Mouse (Mus musculus) embryonic facial prominence, embryonic 13.5 days (tissue): ENCODE results near the gene Nudcd3. TPM values are rescaled to one million over a fixed set of nuclear protein-coding genes. Genes with fewer than 3 reads are reported as not detected.
A peak's percentile ranks its signal among the peaks of the same experiment; 100 is the strongest.

Source experiments
- ATAC-seq: fragments of 200-750 bp; cut with Nextera tagmentation; 2 replicates; pipeline ENCODE4 v1.8.0; 2017; ENCODE audit warnings: low read depth; ENCODE audit not compliant: insufficient number of reproducible peaks, insufficient read depth, low FRiP score, low TSS enrichment
- H3K27ac ChIP-seq: fragments of 300-500 bp; sonication (generic); 2 replicates; pipeline ENCODE4 v1.5.1; 2015; ENCODE audit warnings: moderate library complexity, mild to moderate bottlenecking, inconsistent platforms
- H3K27me3 ChIP-seq: fragments of 300-500 bp; sonication (generic); 2 replicates; pipeline ENCODE4 v1.6.1; 2015; ENCODE audit warnings: mild to moderate bottlenecking, inconsistent platforms
- H3K36me3 ChIP-seq: fragments of 300-500 bp; sonication (generic); 2 replicates; pipeline ENCODE4 v1.6.1; 2015; ENCODE audit warnings: mild to moderate bottlenecking, inconsistent platforms
- H3K4me1 ChIP-seq: fragments of 300-500 bp; sonication (generic); 2 replicates; pipeline ENCODE4 v1.6.1; 2015; ENCODE audit warnings: inconsistent platforms
- H3K4me2 ChIP-seq: fragments of 300-500 bp; sonication (generic); 2 replicates; pipeline ENCODE4 v1.6.1; 2015; ENCODE audit warnings: moderate library complexity, mild to moderate bottlenecking, inconsistent platforms
- H3K4me3 ChIP-seq: fragments of 300-500 bp; sonication (generic); 2 replicates; pipeline ENCODE4 v1.5.1; 2015; ENCODE audit warnings: mild to moderate bottlenecking, inconsistent platforms
- H3K9ac ChIP-seq: fragments of 300-500 bp; sonication (generic); 2 replicates; pipeline ENCODE4 v1.6.1; 2015; ENCODE audit warnings: mild to moderate bottlenecking, inconsistent platforms
- H3K9me3 ChIP-seq: fragments of 300-500 bp; sonication (generic); 2 replicates; pipeline ENCODE4 v1.6.1; 2016; ENCODE audit warnings: inconsistent platforms
- WGBS: fragments of 180-500 bp; shearing (Covaris S2); methylation state at CpG from one replicate; pipeline ENCODE4 v1.1.7; 2015; ENCODE audit warnings: mixed read lengths; 5-methylcytosine and 5-hydroxymethylcytosine counted together
- polyA plus RNA-seq: library from polyadenylated mRNA; unstranded; fragments of >200 nt; fragmentation: Nextera tagmentation; extraction: Ambion mirVana; gene quantifications from 2 replicates; pipeline ENCODE4 v1.2.1, GENCODE M21; 2015

Gene Nudcd3
- polyA plus RNA-seq, 1 experiment from 2014 or later = 42.6 TPM

DNA sequence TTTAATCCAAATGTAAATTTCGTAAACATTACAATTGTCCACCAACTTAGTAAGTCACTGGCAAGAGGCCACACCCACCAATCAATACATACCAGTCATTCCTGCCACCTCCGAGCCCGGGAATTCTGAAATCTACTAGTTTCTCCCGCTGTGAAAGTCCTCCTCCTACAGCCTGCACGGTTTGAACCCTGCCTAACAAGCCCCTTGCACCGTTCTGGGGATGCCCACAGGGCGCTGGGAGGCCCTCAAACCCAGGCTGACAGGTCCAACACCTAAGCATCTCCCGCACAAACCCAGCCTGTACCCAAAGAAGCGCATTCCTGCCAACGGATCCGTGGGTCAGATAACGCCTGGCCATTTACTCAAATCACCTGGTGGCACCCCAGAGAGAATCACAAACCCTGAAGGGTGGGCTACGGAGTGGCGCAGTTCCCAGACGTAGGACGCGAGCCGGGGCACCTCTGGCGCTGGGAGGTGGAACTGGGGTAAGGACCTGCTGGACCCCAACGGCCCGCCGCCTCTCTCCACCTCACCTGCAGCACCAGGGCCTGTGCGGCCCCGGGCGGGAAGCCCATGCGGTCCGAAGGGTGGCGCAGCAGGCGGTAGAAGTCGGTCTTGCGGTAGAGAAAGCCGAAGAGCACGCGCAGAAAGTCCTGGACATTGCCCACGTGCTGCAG lies 667 bp downstream of the Nudcd3 start, which contains the start of gene A730071L15Rik:
Gene A730071L15Rik (plus strand): TSS at position 620 of the 677 bp plus-strand sequence.
- H3K4me1 ChIP-seq = peaks cover 16% of the 10 kb centered on the region
- no peaks in the 10 kb centered on the region for H3K9me3 ChIP-seq
- no peaks in the 10 kb centered on the region for H3K36me3 ChIP-seq
- peak within 1 kb of the TSS; percentile 91 for H3K4me3 ChIP-seq
- no peaks in the 10 kb centered on the region for H3K27me3 ChIP-seq
- H3K27ac ChIP-seq = peak within 1 kb of the TSS; percentile 95
- peak within 1 kb of the TSS; percentile 91 for H3K9ac ChIP-seq
- 1% methylated on average over 35 of the region's 35 CpGs for WGBS
- peak; percentile 67; the same call in 1 of the 2 replicates for ATAC-seq
- peak within 1 kb of the TSS; percentile 71 for H3K4me2 ChIP-seq

DNA sequence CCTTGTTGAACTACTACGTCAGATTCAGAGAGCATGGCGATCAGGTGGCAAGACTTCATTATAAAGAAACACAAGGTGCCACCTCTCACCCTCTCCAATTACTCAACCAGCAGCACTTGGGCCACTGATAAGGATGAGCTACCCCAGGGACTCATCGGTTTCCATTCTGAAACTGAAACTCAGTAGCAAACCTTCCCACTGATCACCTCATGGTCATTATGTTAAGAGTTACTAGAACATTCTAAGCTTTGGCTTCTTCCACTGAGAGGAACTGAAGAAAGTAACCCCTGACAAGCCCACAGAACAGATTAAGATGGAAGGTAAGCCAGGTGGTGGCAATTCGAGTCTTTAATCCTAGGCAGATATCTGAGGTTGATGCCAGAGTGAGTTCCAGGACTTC lies 1.8 kb downstream of the Nudcd3 start:
- Histone ChIP-seq H3K4me2 (peak overlapping the region; percentile 71), H3K27me3 (no peaks in the 10 kb centered on the region), H3K9me3 (no peaks in the 10 kb centered on the region), H3K4me3 (peak overlapping the region; percentile 91; the same call in 1 of the 2 replicates), H3K36me3 (no peaks in the 10 kb centered on the region), H3K4me1 (peaks cover 16% of the 10 kb centered on the region), H3K9ac (peak overlapping the region; percentile 91; the same call in 1 of the 2 replicates), H3K27ac (no peak overlapping the region)
- ATAC-seq = no peak
- 91% methylated on average over 4 of the region's 4 CpGs for WGBS

DNA sequence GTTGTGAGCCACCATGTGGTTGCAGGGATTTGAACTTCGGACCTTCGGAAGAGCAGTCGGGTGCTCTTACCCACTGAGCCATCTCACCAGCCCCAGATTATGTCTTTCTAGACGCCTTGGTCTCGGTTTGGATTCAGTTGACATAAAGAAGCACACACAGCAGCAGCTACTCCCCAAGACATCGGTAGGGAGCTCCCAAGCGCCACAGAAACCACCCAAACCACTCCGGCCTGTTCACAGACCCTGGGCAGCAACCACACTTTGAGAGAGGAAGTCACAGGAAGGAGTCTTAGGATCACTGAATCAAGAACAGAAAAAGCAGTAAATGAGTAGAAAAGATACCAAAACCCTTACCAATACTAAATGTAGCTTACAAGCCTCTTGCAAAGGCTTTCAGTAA lies 3.4 kb downstream of the Nudcd3 start:
- Histone ChIP-seq H3K4me3 (no peak overlapping the region), H3K9me3 (no peaks in the 10 kb centered on the region), H3K27ac (no peak overlapping the region), H3K36me3 (peaks cover 12% of the 10 kb centered on the region), H3K4me2 (no peak overlapping the region), H3K4me1 (peaks cover 16% of the 10 kb centered on the region), H3K9ac (no peak overlapping the region), H3K27me3 (no peaks in the 10 kb centered on the region)
- WGBS = 90% methylated on average over 8 of the region's 8 CpGs
- no peak for ATAC-seq

DNA sequence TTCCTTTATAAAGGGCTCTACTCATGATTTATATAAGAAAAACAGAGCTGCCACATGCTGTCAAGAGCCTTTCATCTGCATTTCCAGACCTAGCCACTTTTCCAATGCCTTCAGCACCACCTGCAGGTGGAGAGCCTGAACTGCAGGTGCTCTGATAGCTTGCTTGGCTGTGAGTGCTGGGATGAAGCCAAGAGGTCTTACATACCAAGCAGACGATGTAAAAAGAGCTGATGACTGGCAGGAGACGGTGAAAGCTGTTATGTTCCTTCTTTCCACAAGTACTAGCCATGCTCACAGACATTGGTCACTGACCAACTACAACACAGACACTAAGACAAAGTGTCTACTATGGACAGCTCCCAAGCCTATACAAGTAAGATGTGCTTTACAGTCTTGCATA lies 12.3 kb downstream of the Nudcd3 start:
- H3K27ac ChIP-seq = no peak overlapping the region
- ATAC-seq = no peak
- WGBS = 6% methylated on average over 2 of the region's 2 CpGs
- H3K4me3 ChIP-seq = no peak overlapping the region
- peaks cover 10% of the 10 kb centered on the region; the same call in 1 of the 2 replicates for H3K4me1 ChIP-seq
- H3K36me3 ChIP-seq = peaks cover 30% of the 10 kb centered on the region
- no peaks in the 10 kb centered on the region for H3K9me3 ChIP-seq
- H3K4me2 ChIP-seq = no peak overlapping the region
- H3K27me3 ChIP-seq = no peaks in the 10 kb centered on the region
- no peak overlapping the region for H3K9ac ChIP-seq

DNA sequence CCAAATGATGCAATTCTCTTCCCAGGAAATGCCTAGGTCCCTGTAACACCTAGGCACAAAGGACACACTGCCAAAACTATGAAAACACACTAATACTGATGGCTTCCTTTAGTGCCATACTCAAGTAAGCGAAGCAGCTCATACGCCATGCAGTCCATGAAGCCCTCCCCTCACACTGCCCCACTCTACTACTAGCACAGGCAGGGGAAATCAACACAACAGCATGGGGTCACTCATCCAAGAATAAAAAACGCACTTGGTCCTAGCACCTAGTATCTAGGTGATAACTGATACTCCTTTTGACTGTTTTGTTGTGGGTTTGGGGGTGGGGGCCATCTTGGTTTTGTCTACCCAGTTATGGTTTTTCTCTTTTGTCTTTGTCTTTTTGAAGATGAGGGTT lies 12.8 kb downstream of the Nudcd3 start:
- Histone ChIP-seq H3K9ac (no peak overlapping the region), H3K4me2 (no peak overlapping the region), H3K36me3 (peaks cover 26% of the 10 kb centered on the region), H3K4me3 (no peak overlapping the region), H3K9me3 (no peaks in the 10 kb centered on the region), H3K27ac (no peak overlapping the region), H3K4me1 (peaks cover 10% of the 10 kb centered on the region; the same call in 1 of the 2 replicates), H3K27me3 (no peaks in the 10 kb centered on the region)
- no peak for ATAC-seq
- 89% methylated on average over 3 of the region's 3 CpGs for WGBS

DNA sequence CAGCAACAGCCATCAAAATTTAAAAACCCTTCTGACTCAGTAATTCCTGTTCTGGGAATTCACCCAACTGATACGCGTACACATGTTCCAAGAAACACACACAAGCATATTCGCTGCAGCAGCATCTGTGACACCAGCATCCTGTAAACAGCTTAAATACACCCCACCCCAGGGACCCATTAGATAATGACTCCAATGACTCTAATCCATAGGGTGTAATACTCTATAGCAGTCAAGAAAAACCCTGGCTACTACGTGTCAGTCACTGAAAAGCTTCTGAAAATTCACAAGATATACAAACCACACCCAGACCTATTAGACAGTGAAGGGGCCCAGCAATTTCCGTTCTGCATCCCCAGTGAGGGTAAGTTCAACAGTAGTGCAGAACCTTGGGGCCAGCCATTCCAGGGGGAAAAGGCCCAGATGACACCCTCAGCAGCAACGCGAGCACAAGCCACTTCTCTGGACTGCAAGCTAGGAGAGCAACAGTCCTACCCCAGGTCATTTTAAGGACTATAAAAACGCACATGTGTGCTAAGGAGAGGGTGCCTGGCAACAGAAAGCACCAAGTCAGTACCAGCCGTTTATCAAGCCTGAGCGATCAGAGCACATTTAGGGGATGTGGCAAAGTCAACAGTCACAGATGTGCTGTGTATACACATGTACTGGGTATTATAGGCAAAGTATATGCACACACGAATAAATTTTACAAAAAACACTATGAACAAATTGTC lies 15.8 kb downstream of the Nudcd3 start:
- 77% methylated on average over 11 of the region's 11 CpGs for WGBS

DNA sequence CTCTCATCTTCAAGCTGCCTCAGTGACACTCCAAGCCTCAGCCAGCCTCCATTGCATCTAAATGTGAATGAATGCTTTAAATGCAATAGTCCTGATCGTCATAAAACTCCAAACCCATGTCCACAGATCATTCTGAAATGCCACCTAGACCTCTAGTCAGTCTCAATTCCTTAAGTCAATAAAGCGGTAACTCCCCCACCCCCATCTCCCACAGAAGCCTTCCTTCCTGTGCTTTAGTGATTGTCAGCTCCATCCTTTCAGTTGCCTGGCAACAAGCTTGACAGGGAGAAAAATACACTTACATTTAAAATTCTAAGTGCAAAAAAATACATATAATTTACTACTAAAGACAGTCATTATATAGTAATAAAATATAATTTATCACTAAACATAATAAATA lies 17.0 kb downstream of the Nudcd3 start:
- no peak for ATAC-seq
- Histone ChIP-seq H3K36me3 (peaks cover 7% of the 10 kb centered on the region; the same call in 1 of the 2 replicates), H3K27me3 (no peaks in the 10 kb centered on the region), H3K4me2 (no peak overlapping the region), H3K9me3 (no peaks in the 10 kb centered on the region), H3K9ac (no peak overlapping the region), H3K27ac (no peak overlapping the region), H3K4me1 (peaks cover 27% of the 10 kb centered on the region), H3K4me3 (no peak overlapping the region)
- 81% methylated on average over 2 of the region's 2 CpGs for WGBS

More for the DNA sequence above, 15.8 kb downstream of the Nudcd3 start:
- Histone ChIP-seq H3K4me1 (peaks cover 18% of the 10 kb centered on the region), H3K4me2 (no peak overlapping the region), H3K4me3 (no peak overlapping the region), H3K27me3 (no peaks in the 10 kb centered on the region), H3K9me3 (no peaks in the 10 kb centered on the region), H3K27ac (no peak overlapping the region), H3K36me3 (peaks cover 14% of the 10 kb centered on the region; the same call in 1 of the 2 replicates), H3K9ac (no peak overlapping the region)
- ATAC-seq = no peak

DNA sequence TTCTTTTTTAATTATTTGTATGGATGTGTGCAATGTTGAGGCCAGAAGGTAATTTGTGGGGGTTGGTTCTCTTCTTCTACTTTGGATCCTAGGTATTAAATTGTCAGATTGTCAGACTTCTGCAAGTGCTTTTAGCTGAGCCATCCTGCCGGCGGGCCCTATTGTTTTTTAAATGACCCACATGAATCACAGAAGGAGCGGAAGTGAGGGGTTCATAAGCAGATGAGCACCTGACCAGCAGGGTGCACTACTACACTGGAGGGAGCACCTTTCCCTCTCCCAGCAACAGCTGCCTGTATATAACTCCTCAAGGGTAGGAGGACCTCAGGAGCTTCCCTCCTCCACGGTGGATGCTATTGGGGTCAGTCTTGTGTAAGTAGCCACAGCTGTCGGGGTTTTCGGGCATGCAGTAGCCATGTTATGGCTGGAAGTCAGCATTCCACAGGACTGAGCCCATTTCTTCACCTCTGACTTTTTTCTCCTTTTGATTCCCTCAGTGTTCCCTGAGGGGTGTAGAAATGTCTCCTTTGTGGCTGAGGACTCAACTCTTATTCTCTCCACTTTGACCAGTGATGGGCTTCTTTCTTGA lies 19.3 kb downstream of the Nudcd3 start:
- no peaks in the 10 kb centered on the region for H3K9me3 ChIP-seq
- no peak overlapping the region for H3K4me3 ChIP-seq
- WGBS = 56% methylated on average over 6 of the region's 6 CpGs
- H3K9ac ChIP-seq = no peak overlapping the region
- no peak overlapping the region for H3K27ac ChIP-seq
- H3K27me3 ChIP-seq = no peaks in the 10 kb centered on the region
- H3K4me1 ChIP-seq = peaks cover 23% of the 10 kb centered on the region
- no peak overlapping the region for H3K4me2 ChIP-seq
- no peaks in the 10 kb centered on the region for H3K36me3 ChIP-seq
- ATAC-seq = no peak

DNA sequence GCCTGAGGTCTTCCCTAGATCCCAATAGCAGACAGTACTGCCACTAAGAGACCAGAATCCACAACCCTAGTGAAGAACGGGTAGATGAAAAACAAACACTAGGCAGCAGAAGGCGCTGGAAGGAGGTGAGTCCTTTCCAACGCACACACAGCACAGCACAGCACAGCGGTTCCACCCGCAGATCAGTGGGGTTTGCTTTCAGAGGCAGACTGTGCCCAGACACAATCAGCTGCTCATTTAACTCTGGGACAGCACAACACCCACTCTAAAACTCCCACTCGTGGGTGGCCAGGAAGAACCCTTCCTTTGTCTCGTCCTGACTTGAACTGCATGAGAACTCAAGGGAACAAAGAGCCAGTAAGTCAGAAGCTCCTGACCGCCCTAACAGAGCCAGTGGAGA lies 21.0 kb downstream of the Nudcd3 start:
- Histone ChIP-seq H3K27me3 (no peaks in the 10 kb centered on the region), H3K9me3 (no peaks in the 10 kb centered on the region), H3K27ac (peak overlapping the region; percentile 12; the same call in 1 of the 2 replicates), H3K4me2 (no peak overlapping the region), H3K4me1 (peaks cover 24% of the 10 kb centered on the region), H3K4me3 (no peak overlapping the region), H3K9ac (no peak overlapping the region), H3K36me3 (no peaks in the 10 kb centered on the region)
- no peak for ATAC-seq
- 20% methylated on average over 8 of the region's 8 CpGs for WGBS

DNA sequence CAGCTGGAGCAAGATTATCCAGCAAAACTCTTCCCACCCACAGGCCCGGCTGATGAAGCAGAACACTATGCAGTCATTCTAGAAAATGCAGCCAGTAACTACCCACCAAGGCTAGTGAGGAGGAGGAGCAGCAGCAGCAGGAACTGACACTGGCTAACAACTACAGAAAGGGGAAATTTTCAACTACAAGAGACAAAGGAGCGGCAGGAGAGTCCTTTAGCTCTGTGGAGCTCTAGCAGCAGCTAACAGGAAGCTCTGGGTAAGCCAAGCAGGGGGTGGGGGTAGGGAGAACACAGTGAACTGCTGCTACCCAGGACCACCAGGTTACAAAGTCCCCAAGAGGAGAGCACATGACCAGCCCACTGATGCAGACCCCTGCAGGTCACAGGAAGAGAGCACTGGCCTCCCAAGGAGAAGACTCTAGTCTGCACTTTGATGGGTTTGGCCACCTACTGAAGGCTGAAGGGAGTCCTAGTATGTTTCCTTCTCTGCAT lies 21.5 kb downstream of the Nudcd3 start:
- Histone ChIP-seq H3K4me3 (no peak overlapping the region), H3K4me2 (no peak overlapping the region), H3K9me3 (no peaks in the 10 kb centered on the region), H3K27me3 (no peaks in the 10 kb centered on the region), H3K4me1 (peaks cover 23% of the 10 kb centered on the region), H3K27ac (peak overlapping the region; percentile 33; the same call in 1 of the 2 replicates), H3K36me3 (no peaks in the 10 kb centered on the region), H3K9ac (no peak overlapping the region)
- ATAC-seq = no peak
- WGBS = 19% methylated on average over 2 of the region's 2 CpGs

DNA sequence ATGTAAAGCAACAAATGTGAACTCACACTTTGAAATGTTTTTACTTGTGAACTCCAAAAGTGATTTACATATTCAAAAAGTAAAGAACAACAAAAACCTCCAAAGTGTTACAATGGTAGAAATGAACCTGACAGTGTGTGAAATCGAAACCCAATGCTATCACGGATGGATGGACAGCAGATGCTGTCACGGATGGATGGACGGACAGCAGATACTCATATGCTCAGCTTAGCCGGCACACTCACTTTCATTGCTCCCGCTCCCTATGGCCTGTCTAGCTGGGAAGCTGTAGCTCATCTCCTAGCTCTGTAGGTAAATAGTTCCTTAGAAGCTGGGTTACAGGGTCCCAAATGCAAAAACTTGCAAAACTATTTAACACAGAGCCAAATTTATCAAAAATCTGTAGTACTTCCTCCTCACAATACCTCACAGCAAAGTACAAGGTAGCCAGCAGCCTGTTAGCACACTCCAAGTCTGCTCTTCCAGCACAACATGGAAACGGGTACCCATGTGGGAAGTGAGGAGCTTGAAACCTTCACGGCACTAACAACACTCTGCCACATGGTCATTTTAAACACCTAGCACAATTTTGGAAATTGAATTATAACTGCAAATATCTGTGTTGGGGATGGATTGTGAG lies 22.3 kb downstream of the Nudcd3 start:
- Histone ChIP-seq H3K4me2 (no peak overlapping the region), H3K4me1 (peaks cover 23% of the 10 kb centered on the region), H3K27ac (no peak overlapping the region), H3K27me3 (no peaks in the 10 kb centered on the region), H3K9me3 (no peaks in the 10 kb centered on the region), H3K36me3 (no peaks in the 10 kb centered on the region), H3K9ac (no peak overlapping the region), H3K4me3 (no peak overlapping the region)
- 68% methylated on average over 8 of the region's 8 CpGs for WGBS
- no peak for ATAC-seq
